Mouse (Mus musculus) gastrocnemius, postnatal 4 days (tissue): ENCODE measurements around the gene Apaf1. TPM values are rescaled to one million over a fixed set of nuclear protein-coding genes. Genes with fewer than 3 reads are reported as not detected.

ENCODE experiments used
- total RNA-seq, 2 experiments: library from RNA; stranded (reverse); gene quantifications; 2 replicates each; pipeline ENCODE4 v1.2.3; 2021

The Apaf1 gene
- total RNA-seq, 2 experiments from 2014 or later: 17.2 to 19.5 TPM

Other genes with a start within 250 kb of the Apaf1 start
- gene Ikbip, start 170 bp upstream of the Apaf1 start, total RNA-seq: 10 to 100 TPM; 42.5 to 43.0 TPM
- gene Slc25a3, start 41.3 kb upstream of the Apaf1 start, total RNA-seq: 100 to 1,000 TPM; 743 to 774 TPM
- 100 to 1,000 TPM; 170 to 177 TPM for gene Tmpo, start 98.5 kb upstream of the Apaf1 start, total RNA-seq